Mouse (Mus musculus) macrophage (primary cell): ENCODE measurements around the gene Bcl2l1. TPM values are rescaled to one million over a fixed set of nuclear protein-coding genes. Genes with fewer than 3 reads are reported as not detected.

Experiments used
- H3K27ac ChIP-seq: fragments of 350-480 bp; formaldehyde crosslinking; 2 replicates; pipeline ENCODE4 v1.9.0; 2021
- H3K36me3 ChIP-seq: fragments of 350-480 bp; formaldehyde crosslinking; 2 replicates; pipeline ENCODE4 v1.9.0; 2021; ENCODE audit errors: inconsistent target
- H3K4me3 ChIP-seq: fragments of 350-480 bp; formaldehyde crosslinking; 2 replicates; pipeline ENCODE4 v1.9.0; 2021; ENCODE audit errors: inconsistent target
- H3K79me2 ChIP-seq: fragments of 350-480 bp; formaldehyde crosslinking; 2 replicates; pipeline ENCODE4 v1.9.0; 2021; ENCODE audit errors: inconsistent target
- WGBS: methylation state at CpG from one replicate; pipeline ENCODE4 v1.1.7; 2026; ENCODE audit warnings: inconsistent platforms; ENCODE audit not compliant: missing documents; 5-methylcytosine and 5-hydroxymethylcytosine counted together
- polyA plus RNA-seq: library from polyadenylated mRNA; stranded (reverse); fragments of 250-400 nt; gene quantifications from 3 replicates; pipeline ENCODE4 v1.2.4, GENCODE M21; 2018; ENCODE audit warnings: inconsistent platforms

Bcl2l1 gene
- polyA plus RNA-seq, 1 experiment from 2014 or later: 48.4 TPM

DNA sequence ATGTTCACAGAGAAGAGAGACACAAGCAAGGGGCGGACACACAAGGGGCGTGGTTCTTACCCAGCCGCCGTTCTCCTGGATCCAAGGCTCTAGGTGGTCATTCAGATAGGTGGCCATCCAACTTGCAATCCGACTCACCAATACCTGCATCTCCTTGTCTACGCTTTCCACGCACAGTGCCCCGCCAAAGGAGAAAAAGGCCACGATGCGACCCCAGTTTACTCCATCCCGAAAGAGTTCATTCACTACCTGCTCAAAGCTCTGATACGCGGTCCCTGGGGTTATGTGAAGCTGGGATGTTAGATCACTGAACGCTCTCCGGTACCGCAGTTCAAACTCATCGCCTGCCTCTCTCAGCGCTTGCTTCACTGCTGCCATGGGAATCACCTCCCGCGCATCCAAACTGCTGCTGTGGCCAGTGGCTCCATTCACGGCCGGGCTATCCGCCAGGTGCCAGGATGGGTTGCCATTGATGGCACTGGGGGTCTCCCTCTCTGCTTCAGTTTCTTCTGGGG, 2.1 kb downstream of the Bcl2l1 start:
- H3K36me3 ChIP-seq: no peaks in the 10 kb centered on the region; the same call in 1 of the 2 replicates
- WGBS: 92% methylated on average over 23 of the region's 23 CpGs

DNA sequence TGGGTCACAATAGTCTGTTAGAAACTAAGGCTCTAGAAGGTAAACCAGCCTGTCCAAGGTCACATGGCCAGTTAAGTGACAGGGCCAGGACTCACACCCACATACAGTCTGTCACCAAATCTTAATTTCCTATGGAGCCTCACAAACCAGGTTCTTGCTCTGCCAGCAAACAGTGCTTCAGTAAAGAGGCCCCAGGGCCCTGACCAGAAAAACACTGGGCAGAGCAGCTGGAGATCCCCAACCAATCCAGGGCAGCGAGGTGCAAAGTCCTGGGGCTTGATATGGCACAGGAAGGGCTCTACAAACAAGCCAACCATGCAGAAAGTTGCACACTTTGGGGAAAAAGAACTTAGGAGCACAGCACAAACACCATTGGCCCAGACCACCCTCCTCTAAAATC, 3.0 kb downstream of the Bcl2l1 start:
- Histone ChIP-seq H3K36me3 (no peaks in the 10 kb centered on the region; the same call in 1 of the 2 replicates), H3K4me3 (peak overlapping the region; percentile 85), H3K79me2 (peaks cover 74% of the 10 kb centered on the region), H3K27ac (peak overlapping the region; percentile 96)
- WGBS: 80% methylated on average over 1 of the region's 1 CpGs

More for the DNA sequence above, 2.1 kb downstream of the Bcl2l1 start:
- Histone ChIP-seq H3K79me2 (peaks cover 65% of the 10 kb centered on the region), H3K4me3 (peak overlapping the region; percentile 85), H3K27ac (peak overlapping the region; percentile 96)

DNA sequence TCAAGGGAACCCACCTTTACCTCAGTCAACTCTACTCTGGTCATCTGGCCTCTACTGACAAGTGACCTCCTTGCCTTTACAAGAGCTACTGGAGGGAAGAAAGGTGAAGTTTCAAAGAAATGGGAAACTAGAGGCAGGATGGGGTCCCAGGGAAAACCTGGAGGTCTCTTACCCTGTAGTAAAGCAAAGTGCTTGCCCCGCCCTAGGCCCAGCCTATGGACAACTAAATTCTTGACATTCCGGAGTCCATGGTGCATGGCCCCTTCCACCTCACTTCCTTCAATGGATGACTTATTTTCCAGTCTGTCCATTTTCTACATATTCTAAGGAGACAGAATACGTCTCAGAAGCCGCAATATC, 3.5 kb downstream of the Bcl2l1 start:
- peak overlapping the region; percentile 96 for H3K27ac ChIP-seq
- 95% methylated on average over 4 of the region's 4 CpGs for WGBS
- no peaks in the 10 kb centered on the region; the same call in 1 of the 2 replicates for H3K36me3 ChIP-seq
- peak overlapping the region; percentile 85 for H3K4me3 ChIP-seq
- H3K79me2 ChIP-seq: peaks cover 79% of the 10 kb centered on the region

DNA sequence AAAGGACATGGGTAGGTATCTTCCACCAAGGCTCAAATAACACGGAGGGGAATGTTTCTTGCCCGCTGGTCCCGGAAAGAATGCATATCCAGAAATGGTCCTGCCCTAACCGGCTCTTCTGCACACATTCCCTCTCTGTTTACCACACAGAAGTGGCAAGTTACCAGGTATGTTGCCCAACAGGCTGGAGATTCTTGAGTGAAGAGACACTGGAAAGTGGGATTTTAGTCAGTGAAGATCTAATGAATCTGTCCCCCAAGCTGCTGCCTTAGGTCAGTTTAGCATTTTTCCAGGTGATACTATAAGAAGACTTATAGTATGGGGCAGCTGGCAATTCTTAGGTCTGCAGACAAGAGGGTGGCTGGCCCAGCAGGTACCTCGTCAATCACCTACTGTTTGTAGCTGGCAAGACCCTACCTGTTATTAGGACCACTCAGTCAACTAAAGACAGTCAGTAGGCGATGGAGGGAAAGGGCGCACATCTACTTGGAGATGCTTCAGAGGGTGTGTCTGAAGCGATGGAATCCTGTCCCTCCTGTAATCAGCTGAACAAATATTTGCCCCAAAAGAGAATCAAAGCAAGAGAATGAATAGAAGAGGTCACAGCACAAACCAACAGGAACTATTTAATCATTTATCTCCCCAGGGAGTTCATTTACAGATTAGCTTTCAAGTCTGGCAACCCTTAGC, 4.1 kb downstream of the Bcl2l1 start:
- H3K79me2 ChIP-seq: peaks cover 85% of the 10 kb centered on the region
- peak overlapping the region; percentile 96 for H3K27ac ChIP-seq
- H3K4me3 ChIP-seq: peak overlapping the region; percentile 85
- no peaks in the 10 kb centered on the region; the same call in 1 of the 2 replicates for H3K36me3 ChIP-seq
- 93% methylated on average over 7 of the region's 8 CpGs for WGBS

DNA sequence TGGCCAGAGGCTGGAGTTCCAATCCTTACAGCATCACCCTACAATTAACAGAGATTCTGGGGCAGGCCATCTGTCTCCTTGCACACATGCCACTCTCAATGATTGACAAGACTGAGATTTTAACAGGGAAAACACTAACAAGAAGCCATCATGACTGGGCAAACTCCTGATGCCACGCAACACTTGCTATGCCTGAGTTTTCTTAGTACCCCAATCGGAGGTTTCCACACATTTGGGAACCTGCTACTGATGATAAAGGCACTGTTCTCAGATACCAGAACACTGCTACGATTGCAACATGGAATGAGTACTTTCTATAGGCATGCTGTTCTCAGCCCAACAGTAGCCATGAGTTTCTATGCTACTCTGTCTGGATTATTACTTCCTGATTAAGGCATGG, 5.0 kb downstream of the Bcl2l1 start:
- Histone ChIP-seq H3K79me2 (peaks cover 94% of the 10 kb centered on the region), H3K36me3 (no peaks in the 10 kb centered on the region; the same call in 1 of the 2 replicates), H3K27ac (peak overlapping the region; percentile 96), H3K4me3 (peak overlapping the region; percentile 85)
- 85% methylated on average over 3 of the region's 3 CpGs for WGBS

DNA sequence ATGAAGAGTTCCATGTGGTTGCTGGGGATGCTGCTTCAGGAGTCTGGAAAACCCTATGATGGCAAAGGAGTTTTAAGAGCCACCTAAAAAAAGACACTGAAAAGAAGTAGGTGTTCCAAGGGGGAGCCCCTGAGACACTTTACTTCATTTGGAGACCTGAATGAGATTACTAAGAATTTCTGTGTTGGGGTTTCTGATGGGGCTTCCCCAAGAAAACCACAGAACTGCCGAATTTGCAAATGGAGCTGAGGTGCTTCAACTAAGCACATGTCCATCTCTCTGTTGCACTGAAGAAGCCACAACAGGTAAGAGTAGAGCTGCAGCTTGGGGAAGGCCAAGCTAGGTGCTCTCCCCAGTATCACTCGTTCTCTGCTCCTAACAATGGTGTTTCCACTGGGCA, 5.8 kb downstream of the Bcl2l1 start:
- Histone ChIP-seq H3K27ac (peak overlapping the region; percentile 96), H3K36me3 (peaks cover 1% of the 10 kb centered on the region; the same call in 1 of the 2 replicates), H3K4me3 (peak overlapping the region; percentile 85), H3K79me2 (peaks cover 100% of the 10 kb centered on the region)
- WGBS: 44% methylated on average over 2 of the region's 2 CpGs

DNA sequence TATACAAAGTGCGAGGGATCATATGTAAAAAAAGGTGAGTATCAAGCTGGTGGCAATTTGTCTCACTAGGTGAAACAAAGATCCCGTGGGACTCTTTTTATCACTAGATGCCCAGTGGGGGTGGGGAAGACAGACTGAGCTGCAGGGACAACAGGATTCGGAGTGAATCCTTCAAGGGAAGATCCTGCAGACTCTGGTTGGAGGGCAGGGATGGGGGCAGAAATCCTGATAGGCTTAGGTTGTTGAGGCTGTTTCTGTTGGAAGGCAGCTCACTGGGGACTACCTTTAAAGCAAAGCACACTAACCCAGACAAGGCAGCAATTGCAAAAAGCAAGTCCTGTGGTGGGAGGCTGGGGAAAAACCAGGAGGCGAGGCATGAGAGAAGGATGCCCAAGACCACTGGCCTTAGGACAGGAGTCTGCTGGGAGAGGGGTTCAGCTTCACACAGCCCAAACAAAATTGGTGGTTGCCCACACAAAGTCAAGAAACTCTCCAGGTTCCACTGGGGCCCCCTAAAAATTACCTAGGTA, 6.3 kb downstream of the Bcl2l1 start:
- peaks cover 6% of the 10 kb centered on the region; the same call in 1 of the 2 replicates for H3K36me3 ChIP-seq
- H3K4me3 ChIP-seq: peak overlapping the region; percentile 85; the same call in 1 of the 2 replicates
- peak overlapping the region; percentile 96 for H3K27ac ChIP-seq
- peaks cover 100% of the 10 kb centered on the region for H3K79me2 ChIP-seq
- 95% methylated on average over 4 of the region's 4 CpGs for WGBS

DNA sequence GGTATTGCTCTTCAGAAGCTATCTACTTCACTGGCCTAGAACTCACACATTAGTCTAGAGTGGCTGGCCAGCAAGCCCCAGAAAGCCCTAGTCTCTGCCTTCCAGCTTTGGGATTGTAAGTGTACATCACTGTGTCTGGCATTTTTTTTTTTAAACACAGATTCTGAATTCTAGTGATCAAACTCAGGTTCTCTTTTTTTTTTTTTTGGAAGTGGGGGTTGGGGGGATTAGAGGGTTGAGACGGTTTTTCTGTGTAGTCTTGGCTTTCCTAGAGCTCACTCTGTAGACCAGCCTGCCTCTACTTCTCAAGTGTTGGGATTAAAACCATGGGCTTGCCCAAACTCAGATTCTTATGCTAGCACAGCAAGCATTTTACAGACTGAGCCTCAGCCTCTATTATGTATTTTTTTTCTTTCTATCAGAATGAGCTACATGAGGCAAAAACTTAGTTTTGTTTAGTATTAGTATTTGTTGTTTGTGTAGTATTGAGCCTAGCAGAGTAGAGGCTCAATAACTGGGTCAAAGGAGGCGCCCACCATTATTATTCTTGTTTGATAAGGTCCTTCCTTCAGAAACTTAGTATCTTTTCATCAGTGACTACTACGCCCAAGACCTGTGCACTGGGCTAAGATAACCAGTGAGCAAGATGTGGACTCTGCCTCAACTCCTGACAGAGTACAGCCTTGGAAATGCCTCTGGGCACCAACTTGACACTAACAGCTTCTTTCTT, 6.9 kb downstream of the Bcl2l1 start:
- WGBS: 82% methylated on average over 3 of the region's 3 CpGs
- Histone ChIP-seq H3K4me3 (no peak overlapping the region; the same call in 1 of the 2 replicates), H3K36me3 (peaks cover 12% of the 10 kb centered on the region; the same call in 1 of the 2 replicates)

DNA sequence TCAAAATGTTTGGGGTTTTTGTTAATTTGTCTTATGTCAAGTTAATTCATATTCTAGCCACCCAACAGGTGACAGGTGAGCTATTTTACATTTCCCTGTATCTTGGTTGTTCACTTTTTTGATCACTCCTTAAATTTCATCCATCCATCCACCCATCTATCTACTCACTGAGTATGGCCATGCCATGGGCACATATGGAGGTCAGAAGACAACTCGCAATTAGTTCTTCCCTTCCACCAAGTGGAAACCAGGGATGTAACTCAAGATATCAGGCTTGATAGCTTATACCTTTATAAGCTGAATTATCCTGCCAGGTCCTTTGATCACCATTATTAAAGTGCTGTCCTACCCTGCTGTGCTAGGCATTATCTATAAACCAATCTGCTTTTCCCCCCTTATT, 7.8 kb downstream of the Bcl2l1 start:
- Histone ChIP-seq H3K4me3 (no peak overlapping the region), H3K36me3 (peaks cover 15% of the 10 kb centered on the region; the same call in 1 of the 2 replicates), H3K79me2 (peaks cover 100% of the 10 kb centered on the region), H3K27ac (no peak overlapping the region)
- 100% methylated on average over 1 of the region's 1 CpGs for WGBS

More for the DNA sequence above, 6.9 kb downstream of the Bcl2l1 start:
- H3K27ac ChIP-seq: peak overlapping the region; percentile 96
- H3K79me2 ChIP-seq: peaks cover 100% of the 10 kb centered on the region

DNA sequence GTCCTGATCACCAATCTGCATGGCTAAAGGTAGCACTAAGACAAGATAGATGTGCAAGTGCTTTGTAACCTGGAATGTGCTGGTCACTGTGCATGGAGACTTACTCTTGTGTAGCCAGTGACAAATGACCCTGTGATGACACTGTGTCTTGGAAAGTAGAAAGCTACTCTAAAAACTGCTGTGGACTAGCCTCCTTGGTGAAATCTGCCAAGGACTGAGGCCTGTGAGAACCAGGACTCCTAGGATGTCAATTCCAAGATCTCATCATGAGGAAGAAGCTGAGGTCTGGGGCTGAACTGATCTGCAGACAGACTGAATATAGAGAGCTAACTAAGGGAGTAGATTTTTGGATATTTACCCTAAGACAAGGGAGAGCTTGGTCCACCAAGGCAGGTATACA, 10.0 kb downstream of the Bcl2l1 start:
- peaks cover 100% of the 10 kb centered on the region for H3K79me2 ChIP-seq
- H3K4me3 ChIP-seq: no peak overlapping the region
- peaks cover 15% of the 10 kb centered on the region; the same call in 1 of the 2 replicates for H3K36me3 ChIP-seq
- H3K27ac ChIP-seq: 0 out of 2 replicates have a peak overlapping the region, but pooled peaks have one; percentile 2

DNA sequence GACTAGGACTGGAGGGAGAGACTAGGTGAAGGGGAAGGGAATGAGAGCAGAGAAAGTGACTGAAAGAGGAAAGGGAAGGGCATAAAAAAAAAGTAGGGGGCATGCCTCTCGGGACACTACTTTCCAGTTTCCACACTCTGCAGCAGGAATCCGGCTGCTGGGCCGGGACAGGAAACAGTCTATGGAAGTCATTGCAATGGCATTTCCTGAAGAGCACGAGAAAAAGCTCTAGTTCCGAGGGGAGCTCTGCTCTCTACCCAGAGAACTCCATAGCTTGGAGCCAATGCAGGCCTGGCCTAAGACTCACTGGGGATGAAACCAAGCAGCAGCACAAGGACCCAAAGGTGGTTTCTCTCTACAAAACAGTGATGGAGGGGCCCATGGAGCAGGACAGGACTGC, 10.5 kb downstream of the Bcl2l1 start:
- WGBS: 77% methylated on average over 5 of the region's 5 CpGs
- Histone ChIP-seq H3K79me2 (peaks cover 100% of the 10 kb centered on the region), H3K36me3 (peaks cover 15% of the 10 kb centered on the region; the same call in 1 of the 2 replicates), H3K27ac (0 out of 2 replicates have a peak overlapping the region, but pooled peaks have one; percentile 2), H3K4me3 (no peak overlapping the region)

DNA sequence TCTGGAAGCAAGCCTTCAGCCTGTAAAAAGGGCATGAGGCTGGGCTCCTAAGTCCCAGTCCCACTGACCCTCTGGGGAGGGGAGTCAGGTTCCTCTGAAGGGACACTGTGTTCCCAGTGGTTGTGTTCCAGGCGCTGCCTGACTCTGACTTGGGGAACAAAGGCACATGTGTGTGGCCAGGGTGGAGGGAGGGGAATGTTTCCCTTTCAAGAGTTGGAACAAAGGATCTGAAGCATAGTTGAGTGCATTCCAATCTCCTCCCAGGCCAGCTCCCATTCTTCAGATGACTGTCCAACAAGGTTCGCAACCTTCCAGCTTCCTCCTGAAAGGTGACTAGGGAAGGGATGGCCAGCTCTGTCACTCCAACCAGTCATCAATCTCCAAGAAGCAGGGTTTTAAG, 11.2 kb downstream of the Bcl2l1 start:
- peaks cover 100% of the 10 kb centered on the region for H3K79me2 ChIP-seq
- H3K27ac ChIP-seq: no peak overlapping the region
- H3K4me3 ChIP-seq: no peak overlapping the region
- H3K36me3 ChIP-seq: peaks cover 15% of the 10 kb centered on the region; the same call in 1 of the 2 replicates
- WGBS: 91% methylated on average over 2 of the region's 2 CpGs

DNA sequence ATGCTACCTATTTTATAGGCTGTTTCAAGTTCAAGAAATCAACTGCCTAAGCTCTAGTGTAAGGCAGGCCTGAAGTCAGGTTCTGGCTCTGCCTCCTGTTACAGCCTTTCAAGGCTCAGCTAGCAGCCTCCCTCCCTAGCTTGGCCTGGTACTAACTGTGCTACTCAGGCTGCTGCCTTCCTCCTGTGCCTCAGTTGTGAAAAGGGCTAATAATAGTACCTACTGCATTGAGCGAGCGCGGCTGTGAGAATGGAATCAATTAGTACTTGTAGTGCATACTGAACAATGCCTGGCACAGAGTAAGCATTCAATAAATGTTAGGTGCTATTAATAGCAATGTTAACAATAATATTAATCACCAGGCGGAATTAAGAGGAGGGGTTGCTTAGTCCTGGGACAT, 11.6 kb downstream of the Bcl2l1 start:
- Histone ChIP-seq H3K36me3 (peaks cover 15% of the 10 kb centered on the region; the same call in 1 of the 2 replicates), H3K27ac (no peak overlapping the region)
- 100% methylated on average over 4 of the region's 4 CpGs for WGBS

DNA sequence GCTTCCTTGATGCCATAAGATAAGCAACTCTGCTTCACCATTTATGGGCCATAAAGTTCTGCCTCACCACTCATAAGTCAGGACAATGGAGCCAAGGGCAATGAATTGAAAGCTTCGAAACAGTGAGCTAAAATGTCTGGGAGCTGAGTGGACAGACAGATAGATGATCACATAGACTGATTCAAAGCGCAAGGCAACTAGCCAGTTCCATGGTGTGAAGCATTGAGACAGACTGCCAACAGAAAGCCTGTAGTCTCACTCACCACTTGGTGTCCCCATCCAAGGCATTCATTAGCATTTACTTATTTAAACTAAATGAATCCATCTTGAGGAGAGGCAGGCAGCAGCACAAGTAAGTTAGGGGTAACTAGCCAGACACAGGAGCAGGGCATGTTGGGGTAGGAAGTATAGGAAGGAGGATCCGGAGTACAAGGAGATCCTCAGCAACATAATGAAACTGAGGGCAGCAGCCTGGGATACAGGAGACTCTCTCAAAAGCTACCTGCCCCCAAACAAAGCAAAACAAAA, 12.4 kb downstream of the Bcl2l1 start:
- Histone ChIP-seq H3K36me3 (peaks cover 15% of the 10 kb centered on the region; the same call in 1 of the 2 replicates), H3K79me2 (peaks cover 100% of the 10 kb centered on the region), H3K27ac (no peak overlapping the region), H3K4me3 (no peak overlapping the region)
- WGBS: 97% methylated on average over 3 of the region's 3 CpGs

More for the DNA sequence above, 11.6 kb downstream of the Bcl2l1 start:
- Histone ChIP-seq H3K4me3 (no peak overlapping the region), H3K79me2 (peaks cover 100% of the 10 kb centered on the region)
